Mouse (Mus musculus) small intestine, adult 2 months (tissue): ENCODE results near the gene Nod2.

Source experiments
- CTCF ChIP-seq: fragments of 200-500 bp; IDR thresholded peaks from 2 replicates; pipeline ENCODE4 v1.5.1; 2012; ENCODE audit warnings: low read depth, mild to moderate bottlenecking, control low read depth, inconsistent platforms, low read length, moderate library complexity, mixed read lengths; ENCODE audit not compliant: insufficient replicate concordance, insufficient read length; ENCODE audit errors: extremely low read depth
- POLR2A ChIP-seq: fragments of 200-500 bp; IDR thresholded peaks from 2 replicates; pipeline ENCODE4 v1.6.1; 2012; ENCODE audit warnings: low read depth, mild to moderate bottlenecking, control low read depth, inconsistent platforms, low read length, moderate library complexity

- TF ChIP-seq POLR2A (no peak), CTCF (no peak)
Measured at GRCm38 (mm10) chr8:88677071-88677470, 30.0 kb downstream of the Nod2 start.
